Mouse (Mus musculus) midbrain, embryonic 16.5 days (tissue): ENCODE data around the gene Stab2. TPM values are rescaled to one million over a fixed set of nuclear protein-coding genes. Genes with fewer than 3 reads are reported as not detected.

ENCODE experiments used
- ATAC-seq: fragments of 200-750 bp; cut with Nextera tagmentation; 2 replicates; pipeline ENCODE4 v1.8.0; 2017; ENCODE audit warnings: moderate TSS enrichment
- H3K27ac ChIP-seq: fragments of 300-500 bp; sonication (generic); 2 replicates; pipeline ENCODE4 v1.5.1; 2014; ENCODE audit warnings: mild to moderate bottlenecking, low read length, mixed read lengths
- H3K27me3 ChIP-seq: fragments of 300-500 bp; sonication (generic); 2 replicates; pipeline ENCODE4 v1.6.1; 2014; ENCODE audit warnings: low read depth, low read length, mixed read lengths; ENCODE audit not compliant: control insufficient read depth, insufficient read depth
- H3K36me3 ChIP-seq: fragments of 300-500 bp; sonication (generic); 2 replicates; pipeline ENCODE4 v1.6.1; 2014; ENCODE audit warnings: mild to moderate bottlenecking, low read length, moderate library complexity, mixed read lengths; ENCODE audit not compliant: control insufficient read depth, insufficient read depth
- H3K4me1 ChIP-seq: fragments of 300-500 bp; sonication (generic); 2 replicates; pipeline ENCODE4 v1.6.1; 2014; ENCODE audit warnings: mild to moderate bottlenecking, low read length, mixed read lengths; ENCODE audit not compliant: control insufficient read depth, insufficient read depth
- H3K4me2 ChIP-seq: fragments of 300-500 bp; sonication (generic); 2 replicates; pipeline ENCODE4 v1.6.1; 2014; ENCODE audit warnings: mild to moderate bottlenecking, low read length, mixed read lengths
- H3K4me3 ChIP-seq: fragments of 300-500 bp; sonication (generic); 2 replicates; pipeline ENCODE4 v1.5.1; 2014; ENCODE audit warnings: low read depth, mild to moderate bottlenecking, low read length, moderate library complexity, mixed read lengths
- H3K9ac ChIP-seq: fragments of 300-500 bp; sonication (generic); 2 replicates; pipeline ENCODE4 v1.6.1; 2014; ENCODE audit warnings: low read depth, low read length, mixed read lengths
- H3K9me3 ChIP-seq: fragments of 300-500 bp; sonication (generic); replicated peaks from 2 replicates; pipeline ENCODE4 v1.6.1; 2014; ENCODE audit warnings: mild to moderate bottlenecking, low read length, mixed read lengths; ENCODE audit not compliant: control insufficient read depth, poor library complexity, severe bottlenecking
- WGBS: fragments of 180-500 bp; shearing (Covaris S2); extraction: QIAGEN DNeasy Blood & Tissue Kit; methylation state at CpG from one replicate; pipeline ENCODE4 v1.1.7; 2014; 5-methylcytosine and 5-hydroxymethylcytosine counted together
- polyA plus RNA-seq: library from polyadenylated mRNA; unstranded; fragments of >200 nt; fragmentation: Nextera tagmentation; extraction: Ambion mirVana; gene quantifications from 2 replicates; pipeline ENCODE4 v1.2.1, GENCODE M21; 2015

The Stab2 gene
- polyA plus RNA-seq, 1 experiment from 2014 or later = 0.03 TPM

DNA sequence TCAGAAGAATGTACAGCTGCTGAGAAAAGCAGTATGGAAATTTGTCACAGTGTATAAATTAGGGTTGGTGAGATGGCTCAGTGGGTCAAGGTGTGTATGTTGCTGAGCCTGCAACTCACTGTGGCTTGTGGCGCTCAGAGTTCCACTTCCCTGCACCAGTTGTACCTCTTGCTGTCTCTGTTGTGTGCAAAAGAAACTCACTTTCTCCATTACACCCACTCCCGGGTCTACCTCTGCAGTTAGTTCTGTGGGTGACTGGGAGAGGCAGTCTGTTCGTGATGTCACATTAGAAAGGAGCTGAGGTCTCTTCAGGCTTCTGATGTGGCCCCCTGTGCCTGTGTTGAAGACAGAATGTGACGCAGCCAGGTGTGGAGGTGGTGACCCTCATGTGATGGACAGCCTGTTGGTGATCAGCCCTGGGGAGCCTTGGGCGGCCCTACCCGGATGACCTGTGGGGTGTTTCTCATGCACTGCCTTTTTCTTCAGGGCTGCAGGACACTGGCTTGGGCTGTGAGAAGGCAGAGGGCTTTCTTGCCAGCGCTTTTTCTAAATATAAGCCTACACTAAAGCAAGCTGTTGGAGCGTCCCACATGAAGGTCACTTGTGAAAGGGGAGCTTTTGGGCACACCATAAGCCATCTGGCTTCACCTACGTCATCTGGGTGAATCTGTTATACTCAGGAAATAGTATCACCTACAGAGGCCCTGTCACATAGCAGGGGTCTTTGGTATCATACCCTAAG, 212.9 kb downstream of the Stab2 start:
- no peak for ATAC-seq
- H3K27ac ChIP-seq = no peak overlapping the region
- no peak overlapping the region for H3K4me3 ChIP-seq
- WGBS = 92% methylated on average over 9 of the region's 9 CpGs
- H3K4me2 ChIP-seq = no peak overlapping the region
- H3K27me3 ChIP-seq = no peaks in the 10 kb centered on the region
- H3K36me3 ChIP-seq = no peaks in the 10 kb centered on the region
- H3K4me1 ChIP-seq = 0 out of 2 replicates have a peak, but pooled peaks cover 2% of the 10 kb centered on the region
- no peaks in the 10 kb centered on the region for H3K9me3 ChIP-seq
- no peak overlapping the region for H3K9ac ChIP-seq

GRCm38 (mm10) chr10:86794196-86794595, 213.6 kb downstream of the Stab2 start:
- Histone ChIP-seq H3K27ac (no peak overlapping the region), H3K36me3 (no peaks in the 10 kb centered on the region), H3K4me2 (no peak overlapping the region), H3K9ac (no peak overlapping the region), H3K4me1 (0 out of 2 replicates have a peak, but pooled peaks cover 2% of the 10 kb centered on the region), H3K27me3 (no peaks in the 10 kb centered on the region), H3K4me3 (no peak overlapping the region), H3K9me3 (no peaks in the 10 kb centered on the region)
- WGBS = 84% methylated on average over 4 of the region's 4 CpGs
- ATAC-seq = no peak

GRCm38 (mm10) chr10:86793509-86793951, 214.3 kb downstream of the Stab2 start:
- H3K9ac ChIP-seq = no peak overlapping the region
- H3K4me3 ChIP-seq = no peak overlapping the region
- no peak overlapping the region for H3K27ac ChIP-seq
- H3K4me1 ChIP-seq = 0 out of 2 replicates have a peak, but pooled peaks cover 2% of the 10 kb centered on the region
- WGBS = 79% methylated on average over 2 of the region's 2 CpGs
- peak; percentile 58; the same call in 1 of the 2 replicates for ATAC-seq
- no peaks in the 10 kb centered on the region for H3K9me3 ChIP-seq
- no peaks in the 10 kb centered on the region for H3K27me3 ChIP-seq
- H3K4me2 ChIP-seq = no peak overlapping the region
- H3K36me3 ChIP-seq = no peaks in the 10 kb centered on the region

DNA sequence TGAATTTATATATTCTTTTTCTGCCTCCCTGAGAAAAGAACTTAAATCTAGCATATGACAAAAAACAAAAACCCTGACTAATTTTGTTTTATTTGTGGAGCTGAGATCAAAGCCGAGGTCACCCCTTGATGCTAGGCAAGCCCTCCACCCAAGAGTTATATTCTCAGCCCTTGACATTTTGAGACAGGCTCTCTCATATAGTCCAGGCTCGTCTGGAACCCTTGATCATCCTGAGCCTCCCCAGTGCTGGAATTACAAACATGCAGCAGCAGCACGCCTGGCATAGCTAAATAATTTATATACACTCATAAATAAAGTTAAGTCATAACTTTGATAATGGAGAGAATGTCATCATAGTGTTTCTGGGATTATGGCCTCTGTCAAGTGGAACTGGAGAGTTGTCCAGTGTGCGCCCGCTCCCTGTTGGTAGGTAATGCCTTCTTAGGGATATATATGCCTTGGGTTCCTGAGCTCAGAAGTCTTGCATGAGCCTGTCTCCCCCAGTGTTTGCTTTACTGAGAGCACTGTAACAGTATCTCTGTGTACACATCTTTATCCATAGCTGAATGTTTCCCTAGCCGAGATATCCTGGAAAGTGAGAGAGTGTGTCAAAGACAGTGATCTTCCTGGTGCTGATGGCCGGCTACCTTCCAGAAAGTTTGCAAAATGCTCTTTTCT, 216.2 kb downstream of the Stab2 start:
- no peak overlapping the region for H3K9ac ChIP-seq
- H3K27me3 ChIP-seq = no peaks in the 10 kb centered on the region
- no peaks in the 10 kb centered on the region for H3K9me3 ChIP-seq
- 0 out of 2 replicates have a peak, but pooled peaks cover 5% of the 10 kb centered on the region for H3K4me1 ChIP-seq
- H3K36me3 ChIP-seq = no peaks in the 10 kb centered on the region
- no peak for ATAC-seq
- no peak overlapping the region for H3K4me2 ChIP-seq
- no peak overlapping the region for H3K4me3 ChIP-seq
- H3K27ac ChIP-seq = no peak overlapping the region
- WGBS = 86% methylated on average over 7 of the region's 7 CpGs

Other genes with a start within 250 kb of the Stab2 start
- not detected in 2 replicates for gene Gm49358, start 244.1 kb downstream of the Stab2 start, polyA plus RNA-seq
- gene Nt5dc3, start 229.0 kb downstream of the Stab2 start, polyA plus RNA-seq = 15.2 and 15.9 TPM in 2 replicates
- gene 1700113H08Rik, start 50.0 kb upstream of the Stab2 start, polyA plus RNA-seq = 0.22 and 0.40 TPM in 2 replicates